Mouse (Mus musculus) heart, postnatal 4 days (tissue): ENCODE measurements around the gene Zswim8. TPM values are rescaled to one million over a fixed set of nuclear protein-coding genes. Genes with fewer than 3 reads are reported as not detected.
A peak's percentile ranks its signal among the peaks of the same experiment; 100 is the strongest.

Experiments used
- DNase-seq: peaks from one replicate; pipeline ENCODE4 v3.0.0; 2021
- total RNA-seq, 2 experiments: library from RNA; stranded (reverse); gene quantifications; 2 replicates each; pipeline ENCODE4 v1.2.3; 2021

The Zswim8 gene
- total RNA-seq = 10 to 100 TPM; 81.7 to 83.6 TPM

GRCm38 (mm10) chr14:20707201-20708190 is at the start of gene Zswim8:
Gene Zswim8, plus strand, starts transcription at chr14:20707552.
- peak; percentile 90 for DNase-seq

GRCm38 (mm10) chr14:20658326-20658725 is 49.0 kb upstream of the Zswim8 start:
- peak; percentile 61 for DNase-seq

DNA sequence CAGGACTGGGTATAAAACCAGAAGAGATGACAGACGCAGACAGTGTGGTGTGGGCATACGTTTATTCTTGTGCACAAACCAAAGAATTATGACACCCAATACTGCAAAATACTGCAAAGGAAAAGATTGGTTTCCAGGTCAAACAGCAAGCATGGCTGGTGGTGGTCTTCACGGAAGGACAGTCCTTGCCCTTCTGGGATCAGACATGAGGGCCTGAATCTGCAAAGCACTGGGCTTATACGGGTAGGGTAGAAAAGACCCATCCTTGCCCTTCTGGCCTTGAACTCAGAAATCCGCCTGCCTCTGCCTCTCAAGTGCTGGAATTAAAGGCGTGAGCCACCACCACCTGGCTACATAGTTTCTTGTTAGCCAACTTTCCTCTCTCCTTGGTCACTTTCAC is 48.5 kb upstream of the Zswim8 start:
- DNase-seq = no peak

DNA sequence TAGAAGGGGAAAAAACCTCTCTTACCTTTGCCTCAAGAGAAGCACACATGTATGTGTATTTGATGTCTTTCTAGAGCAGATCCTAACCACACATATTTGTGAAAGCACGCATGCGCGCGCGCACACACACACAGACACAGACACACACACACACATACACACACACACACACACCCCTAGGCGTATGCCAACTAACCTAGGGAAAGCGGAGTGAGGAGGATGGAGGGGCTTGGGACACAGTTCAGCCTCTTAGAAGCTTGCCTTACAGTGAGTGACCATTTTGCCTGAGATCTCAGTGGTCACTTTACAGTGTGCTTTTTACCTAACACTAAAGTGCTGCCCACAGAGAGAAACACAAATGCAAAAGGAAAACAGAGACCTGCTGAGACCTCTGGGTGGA is 47.7 kb upstream of the Zswim8 start:
- no peak for DNase-seq

DNA sequence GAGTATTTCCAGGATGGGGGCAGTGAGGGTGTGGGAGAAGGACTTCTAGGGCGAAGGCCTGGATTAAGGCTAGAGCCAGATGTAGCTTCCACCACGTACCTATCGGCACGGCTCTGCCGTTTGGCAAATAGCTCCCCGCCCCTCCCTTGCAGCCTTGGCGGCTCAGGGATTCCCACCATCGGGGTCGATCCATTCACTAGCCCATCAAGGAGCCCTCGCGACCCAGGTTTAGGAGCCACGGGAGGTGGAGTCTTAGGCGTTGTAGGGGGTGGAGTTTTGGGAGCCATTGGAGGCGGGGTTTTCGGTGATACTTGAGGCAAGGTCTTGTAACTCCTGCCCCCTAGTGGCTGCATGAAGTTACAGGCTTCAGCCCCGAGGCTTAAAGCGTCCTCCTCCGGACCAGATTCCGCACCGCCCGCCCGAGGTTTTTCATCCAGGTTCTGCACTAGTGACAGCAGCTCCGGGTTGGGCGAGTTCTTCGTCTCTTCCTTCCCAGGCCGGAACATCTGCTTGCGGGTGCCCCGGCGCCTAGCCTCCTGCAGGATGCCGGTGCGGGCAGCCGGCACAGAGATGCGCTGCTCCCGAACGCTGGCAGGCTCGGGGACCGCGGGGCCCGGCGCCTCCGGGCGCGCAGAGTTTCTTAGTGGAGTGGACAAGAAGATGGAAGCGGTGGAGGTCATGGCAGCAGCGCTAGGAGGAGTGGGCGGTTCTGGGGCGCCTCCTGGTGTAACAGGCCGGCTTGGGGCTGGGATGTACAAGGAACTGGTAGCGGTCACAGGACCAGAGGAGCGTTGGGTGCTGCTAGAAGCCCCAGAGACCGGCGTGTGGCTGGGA is 46.3 kb upstream of the Zswim8 start:
- peak; percentile 96 for DNase-seq

GRCm38 (mm10) chr14:20661661-20662331 is 45.6 kb upstream of the Zswim8 start:
- peak; percentile 43 for DNase-seq

GRCm38 (mm10) chr14:20662740-20663139 is 44.6 kb upstream of the Zswim8 start:
- DNase-seq = no peak

DNA sequence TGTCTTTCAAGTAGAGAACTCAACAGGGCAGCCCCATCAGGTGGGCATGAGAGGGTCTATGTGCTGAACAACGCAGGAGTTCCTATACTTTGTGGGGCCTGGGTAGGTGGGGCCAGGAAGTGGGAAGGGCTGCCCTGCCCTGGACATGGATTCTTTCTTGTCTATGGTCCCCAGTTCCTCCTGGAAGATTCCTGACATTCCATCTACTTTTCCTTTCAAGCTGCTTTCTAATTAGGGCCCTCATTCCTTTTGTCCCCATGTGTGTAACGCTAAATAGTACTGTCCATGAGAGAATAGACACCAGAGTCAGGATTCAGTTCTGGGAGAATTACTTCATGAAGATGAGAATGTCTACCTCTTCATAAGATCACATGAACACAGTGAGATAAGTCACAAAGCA is 43.8 kb upstream of the Zswim8 start:
- DNase-seq = no peak

- DNase-seq = peak; percentile 65
Observed at GRCm38 (mm10) chr14:20664436-20664835, 42.9 kb upstream of the Zswim8 start.

GRCm38 (mm10) chr14:20667469-20667868 is 39.9 kb upstream of the Zswim8 start:
- no peak for DNase-seq

DNA sequence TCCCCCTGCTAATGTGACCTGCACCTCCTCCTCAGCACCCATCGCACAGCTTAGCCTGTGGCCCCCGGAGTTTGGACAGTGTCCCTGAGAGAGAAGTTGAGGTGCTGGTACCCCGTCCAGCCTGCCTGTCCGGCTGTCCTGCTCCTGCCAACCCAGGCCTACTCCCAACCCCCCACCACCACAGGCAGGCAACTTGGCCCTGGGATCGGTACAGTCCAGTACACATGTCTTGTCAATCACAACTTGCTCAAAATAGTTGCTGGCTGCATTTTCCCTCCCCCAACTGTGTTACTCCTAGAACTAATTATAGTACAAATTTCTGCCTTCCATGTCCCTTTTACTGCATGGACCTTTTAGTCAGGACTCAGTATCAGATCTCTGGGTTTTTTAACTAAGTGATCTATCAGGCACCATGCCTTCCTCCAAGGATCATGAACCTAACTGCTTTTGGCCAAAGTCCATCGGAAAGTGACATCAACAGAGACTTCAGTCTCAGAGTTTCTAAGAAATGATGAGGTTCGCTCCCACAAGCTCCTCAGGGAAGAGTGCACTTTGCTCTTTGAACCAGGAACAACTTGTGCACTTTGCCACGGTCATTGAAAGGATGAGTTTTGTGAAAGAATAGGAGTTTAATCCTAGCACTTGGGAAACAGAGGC is 39.1 kb upstream of the Zswim8 start, which contains the start of gene Synpo2l:
TSS of gene Synpo2l (minus strand) at position 201 of the 657 bp plus-strand sequence.
- DNase-seq = peak; percentile 77

- peak; percentile 69 for DNase-seq
Observed at GRCm38 (mm10) chr14:20672990-20673389, 34.4 kb upstream of the Zswim8 start.

GRCm38 (mm10) chr14:20673735-20674063 is 33.7 kb upstream of the Zswim8 start:
- DNase-seq = no peak

DNA sequence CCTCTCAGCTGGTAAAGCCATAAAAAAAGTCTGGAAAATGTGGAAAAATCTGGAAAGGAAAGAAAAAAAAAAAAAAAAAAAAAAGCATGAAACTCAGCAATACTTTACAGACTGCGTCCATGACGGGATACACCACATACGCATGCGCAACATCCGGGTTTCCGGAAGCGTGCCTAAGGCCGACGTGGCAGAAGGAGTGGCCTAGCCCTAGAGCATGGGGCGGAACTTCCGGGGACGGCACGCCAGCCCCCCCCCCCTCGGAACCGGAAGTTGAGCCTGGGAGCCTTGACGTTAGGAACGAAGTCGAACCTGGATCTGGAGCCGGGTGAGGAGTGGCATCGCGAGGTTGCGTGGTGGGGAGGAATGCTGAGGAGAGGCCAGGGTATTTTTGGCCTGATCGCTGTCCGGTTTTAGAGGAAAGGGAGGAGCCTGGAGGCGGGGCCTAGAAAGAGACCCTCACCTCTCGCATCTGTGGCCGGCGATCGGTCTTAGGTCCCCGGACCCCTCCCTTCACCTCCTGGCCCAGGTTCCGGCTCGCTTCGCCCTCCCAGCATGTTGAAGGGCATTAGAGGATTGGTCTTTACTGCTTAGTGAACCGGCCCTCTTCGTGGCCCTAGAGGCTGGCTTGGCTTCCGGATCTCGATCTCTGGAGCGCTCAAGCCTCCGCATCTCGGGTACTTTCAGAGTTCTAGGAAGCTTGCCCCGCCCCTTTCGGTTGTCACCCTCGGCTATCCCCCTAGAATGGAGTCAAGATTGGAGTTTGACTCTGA is 33.1 kb upstream of the Zswim8 start, which contains the start of gene Sec24c:
TSS of gene Sec24c (plus strand) at position 245 of the 770 bp plus-strand sequence.
- peak; percentile 99 for DNase-seq

DNA sequence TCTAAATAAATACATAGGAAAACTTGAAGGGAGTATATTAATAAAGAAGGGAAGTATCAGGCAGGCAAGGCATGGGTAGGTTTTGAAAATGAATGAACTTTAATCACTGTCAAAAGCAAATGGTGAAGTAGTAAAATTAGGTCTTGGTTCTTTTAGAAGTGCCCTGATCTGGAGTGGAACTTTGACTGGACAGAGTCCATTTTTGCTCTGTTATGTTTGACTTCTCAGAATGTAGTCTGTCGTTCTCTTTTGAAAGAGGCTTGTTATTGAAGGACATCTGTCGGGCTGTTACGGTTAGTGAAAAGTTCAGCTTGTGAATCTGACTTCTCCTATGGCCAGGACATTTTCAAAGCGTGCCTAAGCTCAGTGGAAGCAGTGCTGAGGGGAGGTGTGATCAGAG is 29.4 kb upstream of the Zswim8 start:
- DNase-seq = no peak

DNA sequence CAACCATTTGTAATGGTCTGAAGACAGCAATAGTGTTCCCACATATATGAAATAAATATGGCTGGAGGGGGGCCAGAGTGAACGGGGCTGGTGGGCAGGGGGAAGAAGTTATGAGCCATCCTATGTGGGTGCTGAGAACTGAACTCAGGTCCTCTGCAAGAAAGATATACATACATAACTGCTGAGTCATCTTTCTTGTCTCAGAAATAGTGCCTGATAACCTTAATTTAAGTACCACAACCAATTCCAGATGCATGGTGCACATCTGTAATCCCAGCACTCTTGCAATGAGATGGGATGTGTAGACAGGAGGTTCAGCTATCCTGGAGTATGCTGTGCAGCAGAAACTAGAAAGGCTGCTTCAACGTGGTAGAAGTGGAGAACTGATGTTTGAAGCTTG is 25.6 kb upstream of the Zswim8 start:
- no peak for DNase-seq

- peak; percentile 51 for DNase-seq
Observed at GRCm38 (mm10) chr14:20682498-20682897, 24.9 kb upstream of the Zswim8 start.

DNA sequence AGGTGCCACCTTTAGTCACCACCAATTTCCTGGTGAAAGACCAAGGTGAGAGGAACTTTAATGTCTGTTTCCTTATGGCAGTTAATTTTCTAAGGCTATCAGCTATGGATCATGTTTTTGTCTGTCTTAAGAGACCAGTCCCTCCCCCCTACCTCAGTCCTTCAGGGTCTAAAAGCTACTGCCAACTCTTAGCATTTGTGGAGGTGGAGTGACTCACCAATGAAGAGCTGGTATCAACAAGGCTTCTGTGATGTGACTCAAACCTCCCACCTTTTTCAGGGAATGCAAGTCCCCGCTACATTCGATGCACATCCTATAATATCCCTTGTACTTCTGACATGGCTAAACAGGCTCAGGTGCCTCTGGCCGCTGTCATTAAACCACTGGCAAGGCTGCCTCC is 20.8 kb upstream of the Zswim8 start:
- no peak for DNase-seq

GRCm38 (mm10) chr14:20689009-20689408 is 18.3 kb upstream of the Zswim8 start:
- DNase-seq = no peak

GRCm38 (mm10) chr14:20691772-20692171 is 15.6 kb upstream of the Zswim8 start:
- no peak for DNase-seq

DNA sequence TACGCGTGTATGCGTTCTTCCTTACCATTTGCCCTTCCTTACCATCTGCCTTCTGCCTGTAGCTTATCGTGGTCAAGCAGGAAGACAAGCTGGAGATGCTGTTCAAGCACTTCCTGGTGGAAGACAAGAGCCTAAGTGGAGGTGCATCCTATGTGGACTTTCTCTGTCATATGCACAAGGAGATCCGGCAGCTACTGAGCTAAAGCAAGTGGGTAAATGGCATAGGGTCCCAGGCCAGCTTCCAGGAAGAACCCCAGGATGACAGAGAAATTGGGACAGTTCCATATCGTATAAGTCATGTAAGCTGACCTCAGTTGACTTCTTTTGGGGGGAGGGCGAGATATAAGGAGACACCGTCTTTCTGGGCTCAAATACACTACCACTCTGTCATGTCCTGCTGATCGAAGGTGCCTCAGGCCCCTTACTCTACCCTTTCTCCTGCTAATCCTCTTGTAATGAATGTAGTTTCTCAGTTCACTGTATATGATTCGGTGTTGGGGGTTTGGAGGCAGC is 13.7 kb upstream of the Zswim8 start:
- no peak for DNase-seq
